Mouse (Mus musculus) monocyte, adult 5-6 weeks (primary cell): ENCODE data around the gene Dcdc2b. TPM values are rescaled to one million over a fixed set of nuclear protein-coding genes. Genes with fewer than 3 reads are reported as not detected.

Experiments used
- total RNA-seq: library from RNA; stranded (forward); fragments of 200-1000, 200-491, 200-594 nt; gene quantifications from 3 replicates; pipeline ENCODE4 v1.2.3, GENCODE M21; 2017

Dcdc2b gene
- total RNA-seq, 1 experiment from 2014 or later = not detected

Other genes starting within 250 kb of the Dcdc2b start
- 1.7 to 7.3 TPM (median 4.5 TPM) in 3 replicates for gene Zbtb8a, start 236.1 kb downstream of the Dcdc2b start, total RNA-seq
- not detected in 3 replicates for gene Zbtb8b, start 173.4 kb downstream of the Dcdc2b start, total RNA-seq
- 52.2 to 66.3 TPM (median 52.5 TPM) in 3 replicates for gene Bsdc1, start 152.7 kb downstream of the Dcdc2b start, total RNA-seq
- gene Tssk3, start 123.2 kb downstream of the Dcdc2b start, total RNA-seq = not detected in 3 replicates
- gene Fam229a, start 123.1 kb downstream of the Dcdc2b start, total RNA-seq = not detected in 3 replicates
- 11.7 to 14.4 TPM (median 14.4 TPM) in 3 replicates for gene Marcksl1, start 100.7 kb downstream of the Dcdc2b start, total RNA-seq
- 62.9 to 100 TPM (median 82.2 TPM) in 3 replicates for gene Hdac1, start 71.5 kb downstream of the Dcdc2b start, total RNA-seq
- gene Lck, start 40.6 kb downstream of the Dcdc2b start, total RNA-seq = 122 to 412 TPM (median 167 TPM) in 3 replicates
- gene Fam167b, start 35.7 kb downstream of the Dcdc2b start, total RNA-seq = not detected in 3 replicates
- 109 to 129 TPM (median 125 TPM) in 3 replicates for gene Eif3i, start 13.6 kb downstream of the Dcdc2b start, total RNA-seq
- 189 to 234 TPM (median 226 TPM) in 3 replicates for gene Tmem234, start 13.6 kb downstream of the Dcdc2b start, total RNA-seq
- 13.5 to 20.9 TPM (median 15.1 TPM) in 3 replicates for gene Iqcc, start 4.8 kb upstream of the Dcdc2b start, total RNA-seq
- 30.9 to 112 TPM (median 62.0 TPM) in 3 replicates for gene Ccdc28b, start 9.7 kb upstream of the Dcdc2b start, total RNA-seq
- 27.6 to 67.4 TPM (median 64.4 TPM) in 3 replicates for gene Txlna, start 26.8 kb upstream of the Dcdc2b start, total RNA-seq
- gene Kpna6, start 58.5 kb upstream of the Dcdc2b start, total RNA-seq = 16.8 to 32.2 TPM (median 18.2 TPM) in 3 replicates
- gene Tmem39b, start 82.6 kb upstream of the Dcdc2b start, total RNA-seq = 4.0 to 6.4 TPM (median 4.1 TPM) in 3 replicates
- 89.2 to 110 TPM (median 89.5 TPM) in 3 replicates for gene Khdrbs1, start 128.0 kb upstream of the Dcdc2b start, total RNA-seq
- 478 to 539 TPM (median 505 TPM) in 3 replicates for gene Ptp4a2, start 197.0 kb upstream of the Dcdc2b start, total RNA-seq